Mouse (Mus musculus): ENCODE measurements around the gene Bglap3. TPM values are rescaled to one million over a fixed set of nuclear protein-coding genes. Genes with fewer than 3 reads are reported as not detected.
"Not testable (repeated sequence)": the region's sequence is repeated elsewhere in the genome, so short reads cannot be mapped to it uniquely, and the experiment has no call there.

The Bglap3 gene
- polyA plus RNA-seq, 1 experiment, result not detected

- not testable (repeated sequence) for H3K4me3 ChIP-seq (replicated peaks); H3K9me3 ChIP-seq (ENCODE audit: control insufficient read depth, low read length); H3K36me3 ChIP-seq (ENCODE audit: control insufficient read depth)
- Histone ChIP-seq H3K4me1 (ENCODE audit: control insufficient read depth) (peaks cover 14% of the 10 kb centered on the region), H3K27me3 (ENCODE audit: control insufficient read depth) (peaks cover 14% of the 10 kb centered on the region)
Measured at GRCm38 (mm10) chr3:88376644-88377043, 4.1 kb upstream of the Bglap3 start.

GRCm38 (mm10) chr3:88375750-88376626 is 3.4 kb upstream of the Bglap3 start:
- H3K4me3 ChIP-seq (replicated peaks); H3K9me3 ChIP-seq (ENCODE audit: control insufficient read depth, low read length); H3K36me3 ChIP-seq (ENCODE audit: control insufficient read depth): not testable (repeated sequence)
- peaks cover 12% of the 10 kb centered on the region for H3K27me3 ChIP-seq (ENCODE audit: control insufficient read depth)
- H3K4me1 ChIP-seq (ENCODE audit: control insufficient read depth), result peaks cover 10% of the 10 kb centered on the region

- H3K27me3 ChIP-seq (ENCODE audit: control insufficient read depth), result peaks cover 30% of the 10 kb centered on the region
- H3K9me3 ChIP-seq (ENCODE audit: control insufficient read depth, low read length), result peaks cover 35% of the 10 kb centered on the region
- H3K4me3 ChIP-seq (replicated peaks), result not testable (repeated sequence)
- H3K36me3 ChIP-seq (ENCODE audit: control insufficient read depth), result peaks cover 15% of the 10 kb centered on the region
- peaks cover 38% of the 10 kb centered on the region for H3K4me1 ChIP-seq (ENCODE audit: control insufficient read depth)
Measured at GRCm38 (mm10) chr3:88368511-88368910, 4.0 kb downstream of the Bglap3 start.

- Histone ChIP-seq H3K4me1 (ENCODE audit: control insufficient read depth) (peaks cover 48% of the 10 kb centered on the region), H3K36me3 (ENCODE audit: control insufficient read depth) (peaks cover 24% of the 10 kb centered on the region), H3K9me3 (ENCODE audit: control insufficient read depth, low read length) (peaks cover 35% of the 10 kb centered on the region), H3K27me3 (ENCODE audit: control insufficient read depth) (peaks cover 27% of the 10 kb centered on the region)
- not testable (repeated sequence) for H3K4me3 ChIP-seq (replicated peaks)
Measured at GRCm38 (mm10) chr3:88367517-88367916, 5.0 kb downstream of the Bglap3 start.

GRCm38 (mm10) chr3:88366830-88367428 is 5.6 kb downstream of the Bglap3 start:
- Histone ChIP-seq H3K27me3 (ENCODE audit: control insufficient read depth) (peaks cover 27% of the 10 kb centered on the region), H3K4me1 (ENCODE audit: control insufficient read depth) (peaks cover 53% of the 10 kb centered on the region), H3K36me3 (ENCODE audit: control insufficient read depth) (peaks cover 30% of the 10 kb centered on the region), H3K9me3 (ENCODE audit: control insufficient read depth, low read length) (peaks cover 35% of the 10 kb centered on the region)
- not testable (repeated sequence) for H3K4me3 ChIP-seq (replicated peaks)

GRCm38 (mm10) chr3:88365705-88366361 is 6.7 kb downstream of the Bglap3 start:
- Histone ChIP-seq H3K4me1 (ENCODE audit: control insufficient read depth) (peaks cover 64% of the 10 kb centered on the region), H3K4me3 (replicated peaks) (peak overlapping the region; percentile 69), H3K27me3 (ENCODE audit: control insufficient read depth) (peaks cover 27% of the 10 kb centered on the region), H3K9me3 (ENCODE audit: control insufficient read depth, low read length) (peaks cover 25% of the 10 kb centered on the region), H3K36me3 (ENCODE audit: control insufficient read depth) (peaks cover 41% of the 10 kb centered on the region)
- TF ChIP-seq TAL1 (IDR thresholded peaks at IDR 0.05; ENCODE audit: low read length), result no peak
- no peak for TF ChIP-seq GATA1 (IDR thresholded peaks at IDR 0.05; ENCODE audit: low read length)

- Histone ChIP-seq H3K36me3 (ENCODE audit: control insufficient read depth) (peaks cover 56% of the 10 kb centered on the region), H3K4me3 (replicated peaks) (peak within 1 kb of the TSS; percentile 69), H3K9me3 (ENCODE audit: control insufficient read depth, low read length) (peaks cover 11% of the 10 kb centered on the region), H3K27me3 (ENCODE audit: control insufficient read depth) (peaks cover 27% of the 10 kb centered on the region), H3K4me1 (ENCODE audit: control insufficient read depth) (peaks cover 79% of the 10 kb centered on the region)
- TF ChIP-seq TAL1 (IDR thresholded peaks at IDR 0.05; ENCODE audit: low read length), result no peak
- no peak for TF ChIP-seq GATA1 (IDR thresholded peaks at IDR 0.05; ENCODE audit: low read length)
Measured at GRCm38 (mm10) chr3:88364337-88364736, 8.2 kb downstream of the Bglap3 start, which contains the start of gene Paqr6. Gene Paqr6, plus strand, starts transcription at chr3:88364584.

- peak overlapping the region; percentile 69 for H3K4me3 ChIP-seq (replicated peaks)
- H3K36me3 ChIP-seq (ENCODE audit: control insufficient read depth), result peaks cover 63% of the 10 kb centered on the region
- peaks cover 27% of the 10 kb centered on the region for H3K27me3 ChIP-seq (ENCODE audit: control insufficient read depth)
- peaks cover 81% of the 10 kb centered on the region for H3K4me1 ChIP-seq (ENCODE audit: control insufficient read depth)
- peaks cover 5% of the 10 kb centered on the region; the same call in 1 of the 2 replicates for H3K9me3 ChIP-seq (ENCODE audit: control insufficient read depth, low read length)
- peak; percentile 59 for TF ChIP-seq GATA1 (IDR thresholded peaks at IDR 0.05; ENCODE audit: low read length)
- peak; percentile 78 for TF ChIP-seq TAL1 (IDR thresholded peaks at IDR 0.05; ENCODE audit: low read length)
Measured at GRCm38 (mm10) chr3:88363700-88364099, 8.8 kb downstream of the Bglap3 start.

GRCm38 (mm10) chr3:88361612-88362313 is 10.8 kb downstream of the Bglap3 start:
- TF ChIP-seq GATA1 (IDR thresholded peaks at IDR 0.05; ENCODE audit: low read length), result no peak
- no peak for TF ChIP-seq TAL1 (IDR thresholded peaks at IDR 0.05; ENCODE audit: low read length)
- peaks cover 21% of the 10 kb centered on the region for H3K27me3 ChIP-seq (ENCODE audit: control insufficient read depth)
- peaks cover 74% of the 10 kb centered on the region for H3K4me1 ChIP-seq (ENCODE audit: control insufficient read depth)
- H3K9me3 ChIP-seq (ENCODE audit: control insufficient read depth, low read length), result peaks cover 5% of the 10 kb centered on the region; the same call in 1 of the 2 replicates
- peaks cover 79% of the 10 kb centered on the region for H3K36me3 ChIP-seq (ENCODE audit: control insufficient read depth)
- no peak overlapping the region for H3K4me3 ChIP-seq (replicated peaks)
